Mouse (Mus musculus) kidney, embryonic 15.5 days (tissue): ENCODE measurements around the gene Nampt. TPM values are rescaled to one million over a fixed set of nuclear protein-coding genes. Genes with fewer than 3 reads are reported as not detected.
"Not testable (repeated sequence)": the region's sequence is repeated elsewhere in the genome, so short reads cannot be mapped to it uniquely, and the experiment has no call there.

ENCODE experiments used
- ATAC-seq: fragments of 200-750 bp; cut with Nextera tagmentation; replicated peaks from 2 replicates; pipeline ENCODE4 v1.8.0; 2017; ENCODE audit warnings: moderate TSS enrichment; ENCODE audit not compliant: low FRiP score
- H3K27ac ChIP-seq: fragments of 300-500 bp; sonication (generic); 2 replicates; pipeline ENCODE4 v1.5.1; 2015; ENCODE audit warnings: mild to moderate bottlenecking, inconsistent platforms
- H3K27me3 ChIP-seq: fragments of 300-500 bp; sonication (generic); 2 replicates; pipeline ENCODE4 v1.6.1; 2015; ENCODE audit warnings: inconsistent platforms
- H3K36me3 ChIP-seq: fragments of 300-500 bp; sonication (generic); 2 replicates; pipeline ENCODE4 v1.6.1; 2015; ENCODE audit warnings: inconsistent platforms
- H3K4me1 ChIP-seq: fragments of 300-500 bp; sonication (generic); 2 replicates; pipeline ENCODE4 v1.6.1; 2015; ENCODE audit warnings: inconsistent platforms
- H3K4me2 ChIP-seq: fragments of 300-500 bp; sonication (generic); 2 replicates; pipeline ENCODE4 v1.6.1; 2015; ENCODE audit warnings: moderate library complexity, mild to moderate bottlenecking, inconsistent platforms
- H3K4me3 ChIP-seq: fragments of 300-500 bp; sonication (generic); replicated peaks from 2 replicates; pipeline ENCODE4 v1.5.1; 2015; ENCODE audit warnings: mild to moderate bottlenecking, inconsistent platforms
- H3K9ac ChIP-seq: fragments of 300-500 bp; sonication (generic); 2 replicates; pipeline ENCODE4 v1.6.1; 2015; ENCODE audit warnings: mild to moderate bottlenecking, inconsistent platforms
- H3K9me3 ChIP-seq: fragments of 300-500 bp; sonication (generic); replicated peaks from 2 replicates; pipeline ENCODE4 v1.6.1; 2016; ENCODE audit warnings: inconsistent platforms
- WGBS: fragments of 180-500 bp; shearing (Covaris S2); methylation state at CpG from one replicate; pipeline ENCODE4 v1.1.7; 2015; ENCODE audit warnings: mixed read lengths; 5-methylcytosine and 5-hydroxymethylcytosine counted together
- polyA plus RNA-seq: library from polyadenylated mRNA; unstranded; fragments of >200 nt; fragmentation: Nextera tagmentation; extraction: Ambion mirVana; gene quantifications from 2 replicates; pipeline ENCODE4 v1.2.1, GENCODE M21; 2015

The Nampt gene
- polyA plus RNA-seq, 1 experiment from 2014 or later = 23.9 TPM

- 68% methylated on average over 2 of the region's 2 CpGs for WGBS
- no peak overlapping the region for H3K9ac ChIP-seq
Observed at GRCm38 (mm10) chr12:32886353-32886752, 67.0 kb downstream of the Nampt start.

GRCm38 (mm10) chr12:32888226-32888625, 68.9 kb downstream of the Nampt start:
- Histone ChIP-seq H3K9ac (no peak overlapping the region), H3K27me3 (no peaks in the 10 kb centered on the region), H3K4me2 (no peak overlapping the region), H3K9me3 (no peaks in the 10 kb centered on the region), H3K4me1 (0 out of 2 replicates have a peak, but pooled peaks cover 6% of the 10 kb centered on the region), H3K4me3 (no peak overlapping the region), H3K27ac (no peak overlapping the region), H3K36me3 (no peaks in the 10 kb centered on the region)
- WGBS = 91% methylated on average over 3 of the region's 3 CpGs
- no peak for ATAC-seq

More at GRCm38 (mm10) chr12:32886353-32886752, 67.0 kb downstream of the Nampt start:
- no peaks in the 10 kb centered on the region for H3K27me3 ChIP-seq
- H3K4me2 ChIP-seq = no peak overlapping the region
- H3K36me3 ChIP-seq = no peaks in the 10 kb centered on the region
- no peaks in the 10 kb centered on the region for H3K9me3 ChIP-seq
- 0 out of 2 replicates have a peak, but pooled peaks cover 6% of the 10 kb centered on the region for H3K4me1 ChIP-seq
- H3K4me3 ChIP-seq = no peak overlapping the region
- H3K27ac ChIP-seq = no peak overlapping the region
- no peak for ATAC-seq

DNA sequence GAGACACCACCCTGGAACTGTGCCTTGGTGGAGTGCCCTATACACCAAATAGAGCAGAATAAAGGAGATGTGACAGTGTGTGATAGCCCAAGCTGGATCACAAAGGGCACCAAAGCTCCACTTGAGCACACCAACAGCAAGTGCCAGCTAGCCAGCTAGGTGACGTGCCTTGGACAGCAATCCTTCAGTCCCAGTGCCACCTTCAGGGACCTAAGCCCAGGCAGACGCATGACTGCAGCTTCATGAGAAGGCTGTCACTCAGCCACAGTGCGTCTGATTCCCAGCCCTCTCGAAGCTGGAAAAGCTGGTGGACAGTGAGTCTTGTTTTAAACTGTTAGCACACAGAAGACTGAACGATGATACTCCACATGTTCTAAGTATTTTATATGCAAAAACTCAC, 70.5 kb downstream of the Nampt start:
- Histone ChIP-seq H3K36me3 (no peaks in the 10 kb centered on the region), H3K27me3 (no peaks in the 10 kb centered on the region), H3K9ac (no peak overlapping the region), H3K9me3 (no peaks in the 10 kb centered on the region), H3K4me2 (no peak overlapping the region), H3K4me3 (no peak overlapping the region), H3K4me1 (0 out of 2 replicates have a peak, but pooled peaks cover 6% of the 10 kb centered on the region), H3K27ac (no peak overlapping the region)
- 87% methylated on average over 5 of the region's 5 CpGs for WGBS
- ATAC-seq = no peak

GRCm38 (mm10) chr12:32890455-32890854, 71.1 kb downstream of the Nampt start:
- no peaks in the 10 kb centered on the region for H3K4me1 ChIP-seq
- no peak overlapping the region for H3K4me3 ChIP-seq
- no peak for ATAC-seq
- no peak overlapping the region for H3K4me2 ChIP-seq
- H3K27me3 ChIP-seq = no peaks in the 10 kb centered on the region
- H3K9ac ChIP-seq = no peak overlapping the region
- 63% methylated on average over 4 of the region's 4 CpGs for WGBS
- no peaks in the 10 kb centered on the region for H3K36me3 ChIP-seq
- H3K9me3 ChIP-seq = no peaks in the 10 kb centered on the region
- H3K27ac ChIP-seq = no peak overlapping the region

GRCm38 (mm10) chr12:32891271-32891670, 71.9 kb downstream of the Nampt start:
- not testable (repeated sequence) for H3K4me1 ChIP-seq, H3K4me2 ChIP-seq, H3K9me3 ChIP-seq, H3K9ac ChIP-seq, H3K4me3 ChIP-seq, H3K36me3 ChIP-seq, H3K27me3 ChIP-seq, ATAC-seq, H3K27ac ChIP-seq
- 90% methylated on average over 13 of the region's 13 CpGs for WGBS

DNA sequence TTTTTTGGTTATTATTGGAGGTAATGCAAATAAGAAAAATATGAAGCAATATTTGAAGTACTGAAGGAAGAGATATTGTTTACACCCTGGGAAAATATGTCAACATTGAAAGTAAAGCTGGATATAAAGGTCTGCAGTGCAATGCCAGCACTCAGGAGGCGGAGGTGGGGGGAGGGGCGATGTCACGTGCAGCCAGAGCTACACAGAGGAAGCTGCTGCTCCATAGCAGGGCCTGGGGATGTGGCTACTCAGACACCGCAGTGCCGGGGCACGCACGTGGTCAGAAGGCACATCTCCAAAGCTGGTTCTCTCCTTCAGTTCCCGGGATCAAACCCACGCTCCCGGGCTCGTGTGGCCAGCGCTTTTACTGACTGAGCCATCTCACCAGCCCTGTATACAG, 73.9 kb downstream of the Nampt start:
- Histone ChIP-seq H3K27ac (no peak overlapping the region), H3K36me3 (no peaks in the 10 kb centered on the region), H3K4me1 (no peaks in the 10 kb centered on the region), H3K4me3 (no peak overlapping the region), H3K4me2 (no peak overlapping the region), H3K27me3 (no peaks in the 10 kb centered on the region), H3K9me3 (no peaks in the 10 kb centered on the region), H3K9ac (no peak overlapping the region)
- no peak for ATAC-seq
- 50% methylated on average over 12 of the region's 12 CpGs for WGBS

GRCm38 (mm10) chr12:32895806-32896205, 76.5 kb downstream of the Nampt start:
- Histone ChIP-seq H3K4me2 (no peak overlapping the region), H3K4me3 (no peak overlapping the region), H3K9me3 (no peaks in the 10 kb centered on the region), H3K36me3 (no peaks in the 10 kb centered on the region), H3K27me3 (no peaks in the 10 kb centered on the region), H3K4me1 (no peaks in the 10 kb centered on the region), H3K9ac (no peak overlapping the region), H3K27ac (no peak overlapping the region)
- no peak for ATAC-seq
- 90% methylated on average over 1 of the region's 1 CpGs for WGBS

DNA sequence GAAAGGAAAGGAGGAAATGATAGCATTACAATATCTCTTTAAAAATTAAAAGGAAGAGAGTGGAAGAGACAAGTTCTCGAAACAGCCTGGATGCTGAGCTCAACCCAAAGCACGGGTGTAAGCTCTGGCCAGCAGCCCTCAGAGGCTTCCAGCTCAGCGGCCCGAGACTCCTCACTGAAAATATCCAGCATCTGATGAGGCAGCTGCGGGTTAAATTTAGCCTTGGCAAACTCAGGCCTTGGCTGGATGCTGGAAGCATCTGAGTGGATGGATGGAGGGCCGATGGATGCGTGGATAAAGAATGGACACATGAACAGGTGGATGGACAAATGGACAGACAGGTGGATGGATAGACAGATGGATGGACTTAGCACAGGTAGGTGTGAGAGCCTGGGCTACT, 77.2 kb downstream of the Nampt start:
- no peak overlapping the region for H3K9ac ChIP-seq
- no peaks in the 10 kb centered on the region for H3K4me1 ChIP-seq
- 78% methylated on average over 7 of the region's 7 CpGs for WGBS
- ATAC-seq = no peak
- no peak overlapping the region for H3K4me2 ChIP-seq
- H3K9me3 ChIP-seq = no peaks in the 10 kb centered on the region
- H3K36me3 ChIP-seq = no peaks in the 10 kb centered on the region
- no peak overlapping the region for H3K27ac ChIP-seq
- no peak overlapping the region for H3K4me3 ChIP-seq
- H3K27me3 ChIP-seq = no peaks in the 10 kb centered on the region

GRCm38 (mm10) chr12:32897199-32898120, 78.1 kb downstream of the Nampt start:
- no peaks in the 10 kb centered on the region for H3K27me3 ChIP-seq
- no peak overlapping the region for H3K4me3 ChIP-seq
- no peak overlapping the region for H3K9ac ChIP-seq
- no peak overlapping the region for H3K4me2 ChIP-seq
- ATAC-seq = peak; percentile 69
- no peaks in the 10 kb centered on the region for H3K4me1 ChIP-seq
- H3K27ac ChIP-seq = no peak overlapping the region
- H3K9me3 ChIP-seq = no peaks in the 10 kb centered on the region
- WGBS = 50% methylated on average over 13 of the region's 13 CpGs
- no peaks in the 10 kb centered on the region for H3K36me3 ChIP-seq

- 82% methylated on average over 3 of the region's 3 CpGs for WGBS
- no peaks in the 10 kb centered on the region for H3K4me1 ChIP-seq
- no peaks in the 10 kb centered on the region for H3K36me3 ChIP-seq
- H3K27ac ChIP-seq = no peak overlapping the region
- no peak for ATAC-seq
- H3K9me3 ChIP-seq = no peaks in the 10 kb centered on the region
- H3K4me2 ChIP-seq = no peak overlapping the region
- no peaks in the 10 kb centered on the region for H3K27me3 ChIP-seq
- no peak overlapping the region for H3K4me3 ChIP-seq
- H3K9ac ChIP-seq = no peak overlapping the region
Observed at GRCm38 (mm10) chr12:32901005-32901404, 81.7 kb downstream of the Nampt start.
